Mouse (Mus musculus): ENCODE measurements at regions not wholly inside any gene's neighbourhood (a gene's known extent, or its start where the extent isn't known, plus 50 kb on each side); places are given as distances from the start of the nearest gene placed in this dataset.

- Histone ChIP-seq H3K27me3 (ENCODE audit: control insufficient read depth, insufficient read depth, low read length) (no peaks in the 10 kb centered on the region), H3K4me2 (no peak overlapping the region), H3K9ac (ENCODE audit: low read length) (no peak overlapping the region), H3K4me1 (ENCODE audit: control insufficient read depth, insufficient read depth, low read length) (no peaks in the 10 kb centered on the region), H3K36me3 (ENCODE audit: control insufficient read depth, insufficient read depth, low read length) (no peaks in the 10 kb centered on the region), H3K4me3 (ENCODE audit: low read depth, low read length) (no peak overlapping the region), H3K9me3 (ENCODE audit: control insufficient read depth, low read length) (no peaks in the 10 kb centered on the region), H3K27ac (ENCODE audit: low read depth, low read length) (no peak overlapping the region)
- DNase-seq (ENCODE audit: low spot score, missing footprints) (no peak), ATAC-seq (ENCODE audit: low FRiP score) (no peak)
- 70% methylated on average over 5 of the region's 5 CpGs for WGBS
These were observed 93.1 kb downstream of the Fam43a start for GRCm38 (mm10) chr16:30692541-30693141.

- ATAC-seq (ENCODE audit: low FRiP score) (no peak), DNase-seq (ENCODE audit: low spot score, missing footprints) (no peak)
- H3K4me1 ChIP-seq (ENCODE audit: control insufficient read depth, insufficient read depth, low read length): no peaks in the 10 kb centered on the region
- 85% methylated on average over 3 of the region's 3 CpGs for WGBS
- H3K27ac ChIP-seq (ENCODE audit: low read depth, low read length): no peak overlapping the region
- H3K27me3 ChIP-seq (ENCODE audit: control insufficient read depth, insufficient read depth, low read length): no peaks in the 10 kb centered on the region
- H3K9ac ChIP-seq (ENCODE audit: low read length): no peak overlapping the region
- no peaks in the 10 kb centered on the region for H3K36me3 ChIP-seq (ENCODE audit: control insufficient read depth, insufficient read depth, low read length)
- no peak overlapping the region for H3K4me3 ChIP-seq (ENCODE audit: low read depth, low read length)
- H3K9me3 ChIP-seq (ENCODE audit: control insufficient read depth, low read length): no peaks in the 10 kb centered on the region
- H3K4me2 ChIP-seq: no peak overlapping the region
These were observed 93.7 kb downstream of the Fam43a start for GRCm38 (mm10) chr16:30693206-30693605.

- no peak overlapping the region for H3K4me3 ChIP-seq (ENCODE audit: low read depth, low read length)
- H3K27ac ChIP-seq (ENCODE audit: low read depth, low read length): no peak overlapping the region
- ATAC-seq (ENCODE audit: low FRiP score): no peak
- no peak overlapping the region for H3K4me2 ChIP-seq
- no peaks in the 10 kb centered on the region for H3K27me3 ChIP-seq (ENCODE audit: control insufficient read depth, insufficient read depth, low read length)
- 87% methylated on average over 1 of the region's 1 CpGs for WGBS
- no peaks in the 10 kb centered on the region for H3K9me3 ChIP-seq (ENCODE audit: control insufficient read depth, low read length)
- DNase-seq (ENCODE audit: low spot score, missing footprints): no peak
- no peaks in the 10 kb centered on the region for H3K4me1 ChIP-seq (ENCODE audit: control insufficient read depth, insufficient read depth, low read length)
- no peaks in the 10 kb centered on the region for H3K36me3 ChIP-seq (ENCODE audit: control insufficient read depth, insufficient read depth, low read length)
- H3K9ac ChIP-seq (ENCODE audit: low read length): no peak overlapping the region
These were observed 94.5 kb downstream of the Fam43a start for GRCm38 (mm10) chr16:30693839-30694527.

- no peaks in the 10 kb centered on the region for H3K4me1 ChIP-seq (ENCODE audit: control insufficient read depth, insufficient read depth, low read length)
These were observed 96.2 kb downstream of the Fam43a start for GRCm38 (mm10) chr16:30695691-30696090.

GRCm38 (mm10) chr16:30697209-30697608 lies 97.7 kb downstream of the Fam43a start:
- H3K27me3 ChIP-seq (ENCODE audit: control insufficient read depth, insufficient read depth, low read length): no peaks in the 10 kb centered on the region
- ATAC-seq (ENCODE audit: low FRiP score): no peak
- H3K4me2 ChIP-seq: no peak overlapping the region
- no peak overlapping the region for H3K27ac ChIP-seq (ENCODE audit: low read depth, low read length)
- no peak for DNase-seq (ENCODE audit: low spot score, missing footprints)
- H3K9ac ChIP-seq (ENCODE audit: low read length): no peak overlapping the region
- no peaks in the 10 kb centered on the region for H3K4me1 ChIP-seq (ENCODE audit: control insufficient read depth, insufficient read depth, low read length)
- no peaks in the 10 kb centered on the region for H3K36me3 ChIP-seq (ENCODE audit: control insufficient read depth, insufficient read depth, low read length)
- H3K4me3 ChIP-seq (ENCODE audit: low read depth, low read length): no peak overlapping the region
- no peaks in the 10 kb centered on the region for H3K9me3 ChIP-seq (ENCODE audit: control insufficient read depth, low read length)
- 87% methylated on average over 4 of the region's 4 CpGs for WGBS

More at GRCm38 (mm10) chr16:30695691-30696090, 96.2 kb downstream of the Fam43a start:
- Histone ChIP-seq H3K9ac (ENCODE audit: low read length) (no peak overlapping the region), H3K36me3 (ENCODE audit: control insufficient read depth, insufficient read depth, low read length) (no peaks in the 10 kb centered on the region), H3K4me3 (ENCODE audit: low read depth, low read length) (no peak overlapping the region), H3K27ac (ENCODE audit: low read depth, low read length) (no peak overlapping the region), H3K27me3 (ENCODE audit: control insufficient read depth, insufficient read depth, low read length) (no peaks in the 10 kb centered on the region), H3K9me3 (ENCODE audit: control insufficient read depth, low read length) (no peaks in the 10 kb centered on the region), H3K4me2 (no peak overlapping the region)
- WGBS: 85% methylated on average over 8 of the region's 8 CpGs
- ATAC-seq (ENCODE audit: low FRiP score) (no peak), DNase-seq (ENCODE audit: low spot score, missing footprints) (no peak)

- ATAC-seq (ENCODE audit: low FRiP score) (no peak), DNase-seq (ENCODE audit: low spot score, missing footprints) (no peak)
- WGBS: 65% methylated on average over 2 of the region's 2 CpGs
- no peak overlapping the region for H3K4me3 ChIP-seq (ENCODE audit: low read depth, low read length)
- H3K9ac ChIP-seq (ENCODE audit: low read length): no peak overlapping the region
- no peaks in the 10 kb centered on the region for H3K36me3 ChIP-seq (ENCODE audit: control insufficient read depth, insufficient read depth, low read length)
- H3K27me3 ChIP-seq (ENCODE audit: control insufficient read depth, insufficient read depth, low read length): no peaks in the 10 kb centered on the region
- no peaks in the 10 kb centered on the region for H3K9me3 ChIP-seq (ENCODE audit: control insufficient read depth, low read length)
- H3K27ac ChIP-seq (ENCODE audit: low read depth, low read length): no peak overlapping the region
- H3K4me2 ChIP-seq: no peak overlapping the region
- H3K4me1 ChIP-seq (ENCODE audit: control insufficient read depth, insufficient read depth, low read length): no peaks in the 10 kb centered on the region
These were observed 98.3 kb downstream of the Fam43a start for GRCm38 (mm10) chr16:30697806-30698205.

GRCm38 (mm10) chr16:30703831-30704230 lies 104.3 kb downstream of the Fam43a start:
- H3K9ac ChIP-seq (ENCODE audit: low read length): no peak overlapping the region
- 91% methylated on average over 8 of the region's 8 CpGs for WGBS
- H3K27me3 ChIP-seq (ENCODE audit: control insufficient read depth, insufficient read depth, low read length): no peaks in the 10 kb centered on the region
- ATAC-seq (ENCODE audit: low FRiP score) (no peak), DNase-seq (ENCODE audit: low spot score, missing footprints) (no peak)
- no peak overlapping the region for H3K4me2 ChIP-seq
- no peaks in the 10 kb centered on the region for H3K4me1 ChIP-seq (ENCODE audit: control insufficient read depth, insufficient read depth, low read length)
- no peaks in the 10 kb centered on the region for H3K36me3 ChIP-seq (ENCODE audit: control insufficient read depth, insufficient read depth, low read length)
- H3K4me3 ChIP-seq (ENCODE audit: low read depth, low read length): no peak overlapping the region
- H3K9me3 ChIP-seq (ENCODE audit: control insufficient read depth, low read length): no peaks in the 10 kb centered on the region
- no peak overlapping the region for H3K27ac ChIP-seq (ENCODE audit: low read depth, low read length)

GRCm38 (mm10) chr16:30709501-30709900 lies 110.0 kb downstream of the Fam43a start:
- H3K9me3 ChIP-seq (ENCODE audit: control insufficient read depth, low read length): no peaks in the 10 kb centered on the region
- H3K27me3 ChIP-seq (ENCODE audit: control insufficient read depth, insufficient read depth, low read length): no peaks in the 10 kb centered on the region
- H3K4me1 ChIP-seq (ENCODE audit: control insufficient read depth, insufficient read depth, low read length): no peaks in the 10 kb centered on the region
- WGBS: 77% methylated on average over 15 of the region's 15 CpGs
- H3K9ac ChIP-seq (ENCODE audit: low read length): no peak overlapping the region
- no peak for DNase-seq (ENCODE audit: low spot score, missing footprints)
- H3K4me3 ChIP-seq (ENCODE audit: low read depth, low read length): no peak overlapping the region
- H3K4me2 ChIP-seq: no peak overlapping the region
- no peak for ATAC-seq (ENCODE audit: low FRiP score)
- H3K36me3 ChIP-seq (ENCODE audit: control insufficient read depth, insufficient read depth, low read length): no peaks in the 10 kb centered on the region
- H3K27ac ChIP-seq (ENCODE audit: low read depth, low read length): no peak overlapping the region

- Histone ChIP-seq H3K27ac (ENCODE audit: low read depth, low read length) (no peak overlapping the region), H3K9ac (ENCODE audit: low read length) (no peak overlapping the region), H3K9me3 (ENCODE audit: control insufficient read depth, low read length) (no peaks in the 10 kb centered on the region), H3K4me2 (no peak overlapping the region), H3K4me3 (ENCODE audit: low read depth, low read length) (no peak overlapping the region), H3K27me3 (ENCODE audit: control insufficient read depth, insufficient read depth, low read length) (no peaks in the 10 kb centered on the region), H3K4me1 (ENCODE audit: control insufficient read depth, insufficient read depth, low read length) (no peaks in the 10 kb centered on the region), H3K36me3 (ENCODE audit: control insufficient read depth, insufficient read depth, low read length) (no peaks in the 10 kb centered on the region)
- WGBS: 95% methylated on average over 2 of the region's 2 CpGs
- no peak for ATAC-seq (ENCODE audit: low FRiP score)
- no peak for DNase-seq (ENCODE audit: low spot score, missing footprints)
These were observed 110.5 kb downstream of the Fam43a start for GRCm38 (mm10) chr16:30709975-30710374.
